Mouse (Mus musculus): Measurements from ENCODE around the gene Sspo. TPM values are rescaled to one million over a fixed set of nuclear protein-coding genes. Genes with fewer than 3 reads are reported as not detected.

Sspo gene
- not detected in 2 replicates for polyA plus RNA-seq (2012)

DNA sequence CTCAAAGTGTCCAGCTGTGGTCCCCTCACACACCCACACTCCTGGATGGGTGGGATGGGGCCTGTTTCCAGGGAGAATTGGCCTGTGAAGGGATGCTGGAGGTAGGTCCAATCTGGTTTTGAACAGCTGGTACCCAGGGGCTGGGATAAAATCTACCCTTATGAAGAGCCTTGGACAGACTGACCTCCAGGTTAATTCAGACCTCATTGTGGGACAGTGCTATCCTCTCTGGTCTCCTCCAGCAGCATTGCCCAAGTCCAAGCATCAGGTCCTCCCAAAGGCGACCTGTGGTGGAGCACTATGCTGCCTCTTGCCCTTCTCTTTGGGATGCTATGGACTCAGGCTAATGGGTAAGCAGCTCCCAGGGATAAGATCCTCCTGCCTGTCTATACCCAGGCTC lies at the start of gene Sspo:
Sspo (plus strand) TSS at position 301 of the 400 bp plus-strand sequence.
- no peak for TF ChIP-seq GATA1 (IDR thresholded peaks at IDR 0.05; ENCODE audit: low read length)

DNA sequence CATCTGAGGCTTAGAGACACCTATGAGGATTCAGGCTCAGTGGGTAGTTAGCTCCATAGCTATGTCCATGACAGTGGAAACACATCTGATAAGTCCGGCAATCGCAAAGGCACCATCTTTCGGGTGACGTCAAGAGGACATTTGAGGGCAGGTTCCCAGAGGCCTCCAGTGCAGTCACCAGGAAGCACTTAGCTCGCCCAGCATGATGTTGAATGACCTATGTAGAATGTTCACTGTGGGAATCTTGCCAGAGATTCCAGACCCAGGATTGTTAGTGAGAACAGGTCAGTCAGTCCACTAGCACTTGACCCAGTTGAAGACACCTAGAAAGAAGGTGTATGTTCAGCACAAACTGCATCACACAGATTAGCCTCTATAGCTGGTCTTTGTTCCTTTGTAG lies 48.1 kb upstream of the Sspo start:
- TF ChIP-seq GATA1 (IDR thresholded peaks at IDR 0.05; ENCODE audit: low read length) = no peak

- TF ChIP-seq GATA1 (IDR thresholded peaks at IDR 0.05; ENCODE audit: low read length) = no peak
These were observed 44.0 kb upstream of the Sspo start for GRCm38 (mm10) chr6:48404071-48404470.

GRCm38 (mm10) chr6:48409726-48410343 lies 38.2 kb upstream of the Sspo start:
- no peak for TF ChIP-seq GATA1 (IDR thresholded peaks at IDR 0.05; ENCODE audit: low read length)

DNA sequence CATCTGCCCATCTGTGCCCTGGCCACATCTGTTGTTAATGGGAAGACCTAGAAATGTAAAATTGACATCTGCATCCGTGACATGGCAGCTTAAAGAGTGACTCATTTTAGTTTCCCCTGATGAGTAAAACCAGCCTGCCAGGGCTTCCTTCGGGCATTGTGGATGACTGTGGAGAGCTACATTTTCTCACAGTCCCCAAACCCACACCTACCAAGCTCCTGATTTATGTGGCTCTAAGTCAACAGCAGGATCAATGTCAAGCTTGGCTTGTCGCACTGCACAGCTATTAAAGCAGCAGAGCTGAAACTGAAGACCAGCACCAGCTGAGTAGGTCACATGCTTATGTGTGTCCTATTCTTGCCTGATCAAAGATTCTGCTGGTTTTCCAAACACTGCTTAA lies 37.5 kb upstream of the Sspo start:
- no peak for TF ChIP-seq GATA1 (IDR thresholded peaks at IDR 0.05; ENCODE audit: low read length)

GRCm38 (mm10) chr6:48411193-48412092 lies 36.6 kb upstream of the Sspo start:
- TF ChIP-seq GATA1 (IDR thresholded peaks at IDR 0.05; ENCODE audit: low read length) = no peak

- TF ChIP-seq GATA1 (IDR thresholded peaks at IDR 0.05; ENCODE audit: low read length) = no peak
These were observed 35.9 kb upstream of the Sspo start for GRCm38 (mm10) chr6:48412147-48412546.

- no peak for TF ChIP-seq GATA1 (IDR thresholded peaks at IDR 0.05; ENCODE audit: low read length)
These were observed 35.4 kb upstream of the Sspo start for GRCm38 (mm10) chr6:48412662-48413061.

GRCm38 (mm10) chr6:48413081-48413480 lies 34.9 kb upstream of the Sspo start:
- no peak for TF ChIP-seq GATA1 (IDR thresholded peaks at IDR 0.05; ENCODE audit: low read length)

DNA sequence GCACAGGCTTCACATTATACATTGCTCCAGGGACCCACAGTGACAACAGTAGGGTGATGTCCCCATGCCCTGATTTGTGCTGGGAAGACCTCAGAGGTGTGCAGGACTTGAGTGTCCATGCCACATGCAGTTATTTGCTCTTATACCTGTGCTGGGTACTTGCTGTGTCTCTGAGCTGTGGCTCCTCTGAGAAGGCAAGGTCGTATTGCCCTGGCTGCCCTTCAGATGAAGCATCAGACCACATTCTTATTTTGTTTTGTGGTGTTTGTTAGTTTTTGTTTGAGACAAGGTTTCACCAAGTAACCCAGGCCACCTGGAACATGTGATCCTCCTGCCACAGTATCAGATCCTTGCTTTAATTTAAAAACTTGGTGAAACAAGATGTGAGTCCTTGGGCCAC lies 33.1 kb upstream of the Sspo start:
- TF ChIP-seq GATA1 (IDR thresholded peaks at IDR 0.05; ENCODE audit: low read length) = no peak

DNA sequence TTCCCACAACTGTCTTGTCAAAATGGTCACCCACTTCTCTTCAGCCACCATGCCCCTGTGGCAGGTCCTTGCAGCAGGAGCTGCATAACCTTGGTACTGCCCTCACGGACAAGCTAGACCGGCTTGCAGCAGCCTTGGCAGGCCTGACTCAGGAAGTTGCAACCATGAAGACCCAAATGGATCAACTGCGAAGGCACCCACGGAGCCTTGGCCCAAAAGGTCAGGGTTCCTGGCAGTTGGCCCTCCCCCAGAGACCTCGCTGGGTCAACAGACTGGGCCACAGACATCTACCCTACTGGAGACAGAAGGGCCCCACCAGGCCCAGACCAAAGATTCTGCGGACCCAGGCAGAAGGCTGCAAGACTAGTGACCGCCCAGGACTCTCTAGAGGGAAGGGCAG lies 32.4 kb upstream of the Sspo start:
- TF ChIP-seq GATA1 (IDR thresholded peaks at IDR 0.05; ENCODE audit: low read length) = no peak

DNA sequence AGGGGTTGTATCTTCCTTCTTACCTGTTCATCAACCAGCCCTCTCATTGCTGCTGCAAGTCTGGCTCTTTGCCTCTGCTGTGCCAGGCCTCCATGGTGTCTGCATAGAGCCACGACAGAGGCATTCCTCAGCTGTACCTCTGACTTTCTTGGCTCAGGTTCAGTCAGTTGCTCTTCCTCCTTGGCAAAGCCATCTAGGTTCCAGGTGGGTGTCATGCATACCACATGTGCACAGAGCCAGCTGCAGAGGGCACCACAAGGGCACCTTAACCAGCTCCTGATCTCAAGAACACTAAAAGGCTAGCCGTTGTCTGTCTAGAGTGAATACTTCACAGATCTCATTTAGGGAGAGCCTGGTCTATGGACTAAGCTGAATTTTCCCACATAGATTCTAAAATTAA lies 31.5 kb upstream of the Sspo start:
- no peak for TF ChIP-seq GATA1 (IDR thresholded peaks at IDR 0.05; ENCODE audit: low read length)

DNA sequence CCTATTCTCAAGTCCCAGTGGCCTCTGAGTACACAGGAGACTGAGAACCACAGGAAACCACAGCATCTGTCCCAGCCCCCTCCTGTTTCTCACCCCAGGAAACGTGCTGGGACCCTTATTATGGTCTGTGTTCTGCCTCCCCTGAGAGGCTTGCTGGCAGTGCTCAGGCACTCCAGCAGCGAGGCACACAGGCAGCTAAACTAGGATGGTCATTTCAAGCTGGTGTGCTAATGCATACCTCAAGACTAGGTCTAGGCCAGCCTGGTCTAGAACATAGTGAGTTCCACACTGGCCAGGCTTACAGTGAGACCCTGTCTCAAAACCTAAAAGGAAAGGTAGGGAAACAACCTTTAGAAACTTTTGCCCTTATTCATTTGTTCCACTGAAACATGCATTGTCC lies 27.4 kb upstream of the Sspo start:
- TF ChIP-seq GATA1 (IDR thresholded peaks at IDR 0.05; ENCODE audit: low read length) = no peak

DNA sequence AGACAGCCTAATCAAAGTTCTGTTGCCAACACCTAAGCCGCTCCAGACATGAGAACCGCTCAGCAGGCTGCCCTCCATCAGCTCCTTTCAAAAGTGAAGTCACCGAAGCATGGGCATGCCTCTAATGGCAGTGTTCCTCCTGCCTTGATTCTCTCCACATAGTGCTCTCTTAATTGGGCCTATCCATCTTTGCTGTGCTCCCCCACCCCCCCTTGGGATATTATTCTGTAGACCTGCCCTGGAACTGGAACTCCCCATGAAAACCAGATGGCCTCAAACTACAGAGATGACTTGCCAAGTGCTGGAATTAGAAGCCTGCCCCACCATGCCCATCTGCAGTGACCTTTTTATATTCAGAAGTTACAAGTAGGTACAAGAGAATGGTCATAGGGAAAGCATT lies 24.7 kb upstream of the Sspo start:
- TF ChIP-seq GATA1 (IDR thresholded peaks at IDR 0.05; ENCODE audit: low read length) = no peak

DNA sequence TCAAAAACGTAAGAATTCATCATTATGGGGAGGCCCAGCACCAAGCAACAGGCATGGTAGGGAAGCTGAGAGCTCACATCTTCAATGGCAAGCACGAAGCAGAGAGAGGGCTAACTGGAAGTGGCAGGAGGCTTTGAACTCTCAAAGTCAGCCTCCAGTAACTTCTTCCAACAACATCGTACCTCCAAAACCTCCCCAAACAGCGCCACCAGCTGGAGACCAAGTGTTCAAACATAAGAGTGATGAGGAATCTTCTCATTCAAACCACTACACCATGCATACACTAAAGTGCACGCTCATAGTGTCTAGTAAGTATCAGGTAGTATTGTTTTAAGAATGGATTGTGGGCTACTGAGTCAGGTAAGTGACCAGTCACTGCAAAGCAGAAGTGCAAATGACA lies 24.0 kb upstream of the Sspo start:
- TF ChIP-seq GATA1 (IDR thresholded peaks at IDR 0.05; ENCODE audit: low read length) = no peak

DNA sequence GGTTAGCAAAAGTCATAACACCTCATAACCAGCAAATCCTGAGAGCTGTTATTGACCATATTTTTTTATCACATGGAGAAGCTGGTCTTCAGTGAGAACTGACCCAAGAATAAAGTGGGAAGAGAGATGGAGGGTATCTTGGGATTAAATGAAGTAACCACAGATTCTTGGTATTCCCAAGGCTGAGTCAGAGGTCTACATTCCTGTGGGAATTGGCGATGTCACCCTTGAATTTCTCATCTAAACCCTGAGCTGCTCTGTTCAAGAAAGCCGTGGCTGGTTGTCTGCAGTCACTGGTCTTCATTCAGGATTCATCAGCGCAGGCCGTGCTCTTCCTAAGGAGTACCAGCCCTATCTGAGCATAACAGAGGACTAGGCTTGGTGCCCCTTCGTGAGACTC lies 21.1 kb upstream of the Sspo start:
- no peak for TF ChIP-seq GATA1 (IDR thresholded peaks at IDR 0.05; ENCODE audit: low read length)
